Mouse (Mus musculus) spleen, postnatal 4 days (tissue): ENCODE measurements at regions not wholly inside any gene's neighbourhood (a gene's known extent, or its start where the extent isn't known, plus 50 kb on each side); places are given as distances from the start of the nearest gene placed in this dataset.
A peak's percentile ranks its signal among the peaks of the same experiment; 100 is the strongest.

Experiments
- DNase-seq, 2 experiments: peaks; one replicate each; pipeline ENCODE4 v3.0.0; 2022; ENCODE audit warnings: low spot score in 2 of 2

- no peak for DNase-seq
Measured at GRCm38 (mm10) chrX:142456022-142456421, 65.7 kb upstream of the Acsl4 start.

- DNase-seq, result no peak
Measured at GRCm38 (mm10) chrX:142464174-142464573, 73.8 kb upstream of the Acsl4 start.

- no peak for DNase-seq
Measured at GRCm38 (mm10) chrX:142464756-142465155, 74.4 kb upstream of the Acsl4 start.

- DNase-seq, result no peak
Measured at GRCm38 (mm10) chrX:142467850-142468256, 77.5 kb upstream of the Acsl4 start.

- DNase-seq, result no peak
Measured at GRCm38 (mm10) chrX:142468388-142468787, 78.1 kb upstream of the Acsl4 start.

- DNase-seq, result no peak
Measured at GRCm38 (mm10) chrX:142469048-142469634, 78.8 kb upstream of the Acsl4 start.

- no peak for DNase-seq
Measured at GRCm38 (mm10) chrX:142470083-142470482, 79.7 kb upstream of the Acsl4 start.

- no peak for DNase-seq
Measured at GRCm38 (mm10) chrX:142481203-142481815, 91.0 kb upstream of the Acsl4 start.

GRCm38 (mm10) chrX:142488078-142488477 is 97.7 kb upstream of the Acsl4 start:
- no peak for DNase-seq

GRCm38 (mm10) chrX:142490093-142490717 is 99.9 kb upstream of the Acsl4 start:
- no peak for DNase-seq

- no peak for DNase-seq
Measured at GRCm38 (mm10) chrX:142501094-142501493, 110.8 kb upstream of the Acsl4 start.

GRCm38 (mm10) chrX:142504962-142505361 is 114.6 kb upstream of the Acsl4 start:
- no peak for DNase-seq

GRCm38 (mm10) chrX:142507475-142507874 is 117.1 kb upstream of the Acsl4 start:
- no peak for DNase-seq

GRCm38 (mm10) chrX:142516406-142517131 is 126.2 kb upstream of the Acsl4 start:
- DNase-seq, result no peak

- DNase-seq, result no peak
Measured at GRCm38 (mm10) chrX:142517205-142517604, 126.9 kb upstream of the Acsl4 start.

GRCm38 (mm10) chrX:142521063-142521462 is 130.7 kb upstream of the Acsl4 start:
- DNase-seq, result no peak

- peak in 1 of 2 experiments; percentile 15 for DNase-seq
Measured at GRCm38 (mm10) chrX:142526953-142527352, 136.6 kb upstream of the Acsl4 start.

- DNase-seq, result no peak
Measured at GRCm38 (mm10) chrX:142529892-142530291, 139.6 kb upstream of the Acsl4 start.

GRCm38 (mm10) chrX:142534780-142535179 is 144.4 kb upstream of the Acsl4 start:
- DNase-seq, result peak in 1 of 2 experiments; percentile 13

- no peak for DNase-seq
Measured at GRCm38 (mm10) chrX:142535540-142535939, 145.2 kb upstream of the Acsl4 start.

- DNase-seq, result no peak
Measured at GRCm38 (mm10) chrX:142535954-142536353, 145.3 kb upstream of the Tmem164 start.

GRCm38 (mm10) chrX:142537259-142537963 is 143.8 kb upstream of the Tmem164 start:
- no peak for DNase-seq
